Mouse (Mus musculus): ENCODE data around the gene Mob2. TPM values are rescaled to one million over a fixed set of nuclear protein-coding genes. Genes with fewer than 3 reads are reported as not detected.

Gene Mob2
- 62.8 and 64.3 TPM in 2 replicates for polyA plus RNA-seq (2015; fragmentation: Nextera tagmentation; extraction: Ambion mirVana)

GRCm38 (mm10) chr7:142060931-142061565 is at the start of gene Mob2:
Mob2 (minus strand) TSS chr7:142061065.
- ATAC-seq (replicated peaks; ENCODE audit: low FRiP score, low read depth) (peak; percentile 92), DNase-seq (ENCODE audit: low spot score) (peak; percentile 92)
- peak within 1 kb of the TSS; percentile 72 for H3K4me2 ChIP-seq (ENCODE audit: low read length)
- peak within 1 kb of the TSS; percentile 88 for H3K9ac ChIP-seq (ENCODE audit: low read depth, low read length)
- H3K27me3 ChIP-seq (ENCODE audit: insufficient read depth, low read length): no peaks in the 10 kb centered on the region
- H3K36me3 ChIP-seq (ENCODE audit: insufficient read depth, low read length): no peaks in the 10 kb centered on the region
- no peak for TF ChIP-seq CTCF (IDR thresholded peaks at IDR 0.05; ENCODE audit: low read depth)
- peak within 1 kb of the TSS; percentile 86 for H3K4me3 ChIP-seq (replicated peaks; ENCODE audit: low read depth, low read length)
- H3K9me3 ChIP-seq (replicated peaks; ENCODE audit: low read length): no peaks in the 10 kb centered on the region
- WGBS: under 1% methylated on average over 49 of the region's 49 CpGs
- H3K27ac ChIP-seq: peak within 1 kb of the TSS; percentile 87
- peaks cover 16% of the 10 kb centered on the region for H3K4me1 ChIP-seq (replicated peaks; ENCODE audit: insufficient read depth, low read length)

- Histone ChIP-seq H3K4me1 (replicated peaks; ENCODE audit: insufficient read depth, low read length) (no peaks in the 10 kb centered on the region), H3K27ac (no peak overlapping the region), H3K9ac (ENCODE audit: low read depth, low read length) (no peak overlapping the region), H3K36me3 (ENCODE audit: insufficient read depth, low read length) (no peaks in the 10 kb centered on the region), H3K27me3 (ENCODE audit: insufficient read depth, low read length) (no peaks in the 10 kb centered on the region), H3K4me3 (replicated peaks; ENCODE audit: low read depth, low read length) (no peak overlapping the region), H3K4me2 (ENCODE audit: low read length) (no peak overlapping the region), H3K9me3 (replicated peaks; ENCODE audit: low read length) (no peaks in the 10 kb centered on the region)
- DNase-seq (ENCODE audit: low spot score) (no peak), ATAC-seq (replicated peaks; ENCODE audit: low FRiP score, low read depth) (no peak)
- WGBS: 56% methylated on average over 5 of the region's 5 CpGs
- no peak for TF ChIP-seq CTCF (IDR thresholded peaks at IDR 0.05; ENCODE audit: low read depth)
Measured at GRCm38 (mm10) chr7:142104747-142105146, 43.9 kb upstream of the Mob2 start.

DNA sequence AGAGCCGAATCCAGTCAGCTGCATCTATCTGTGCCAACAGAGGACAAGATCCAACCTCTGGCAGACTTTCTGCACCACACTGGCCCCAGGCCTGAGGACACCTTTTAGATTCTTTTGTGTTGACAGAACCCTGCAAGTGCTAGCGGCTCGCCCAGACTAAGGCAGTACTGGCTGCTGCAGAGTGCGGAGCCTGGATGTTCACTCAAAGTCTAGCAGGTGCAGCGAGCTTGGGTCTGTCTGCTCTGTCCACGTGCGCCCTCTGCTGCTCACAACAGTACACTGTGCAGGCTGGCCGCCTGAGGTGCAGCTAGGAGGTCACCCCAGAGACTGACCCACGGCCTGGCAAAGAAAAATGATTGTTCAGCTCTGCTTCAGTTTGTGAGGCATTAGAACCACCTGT is 36.9 kb upstream of the Mob2 start:
- Histone ChIP-seq H3K27ac (no peak overlapping the region), H3K36me3 (ENCODE audit: insufficient read depth, low read length) (no peaks in the 10 kb centered on the region), H3K9me3 (replicated peaks; ENCODE audit: low read length) (no peaks in the 10 kb centered on the region), H3K4me1 (replicated peaks; ENCODE audit: insufficient read depth, low read length) (no peaks in the 10 kb centered on the region), H3K27me3 (ENCODE audit: insufficient read depth, low read length) (peaks cover 18% of the 10 kb centered on the region; the same call in 1 of the 2 replicates), H3K4me3 (replicated peaks; ENCODE audit: low read depth, low read length) (no peak overlapping the region), H3K9ac (ENCODE audit: low read depth, low read length) (no peak overlapping the region), H3K4me2 (ENCODE audit: low read length) (no peak overlapping the region)
- ATAC-seq (replicated peaks; ENCODE audit: low FRiP score, low read depth) (peak; percentile 52; the same call in 1 of the 2 replicates), DNase-seq (ENCODE audit: low spot score) (peak; percentile 91)
- peak; percentile 95 for TF ChIP-seq CTCF (IDR thresholded peaks at IDR 0.05; ENCODE audit: low read depth)
- WGBS: 8% methylated on average over 9 of the region's 9 CpGs

GRCm38 (mm10) chr7:142096701-142097100 is 35.8 kb upstream of the Mob2 start:
- Histone ChIP-seq H3K4me2 (ENCODE audit: low read length) (no peak overlapping the region), H3K9me3 (replicated peaks; ENCODE audit: low read length) (no peaks in the 10 kb centered on the region), H3K9ac (ENCODE audit: low read depth, low read length) (no peak overlapping the region), H3K4me1 (replicated peaks; ENCODE audit: insufficient read depth, low read length) (no peaks in the 10 kb centered on the region), H3K4me3 (replicated peaks; ENCODE audit: low read depth, low read length) (no peak overlapping the region), H3K36me3 (ENCODE audit: insufficient read depth, low read length) (no peaks in the 10 kb centered on the region), H3K27me3 (ENCODE audit: insufficient read depth, low read length) (peaks cover 18% of the 10 kb centered on the region; the same call in 1 of the 2 replicates), H3K27ac (no peak overlapping the region)
- ATAC-seq (replicated peaks; ENCODE audit: low FRiP score, low read depth): no peak
- whole genome bisulfite sequencing: 55% methylated on average over 4 of the region's 4 CpGs
- no peak for DNase-seq (ENCODE audit: low spot score)
- no peak for TF ChIP-seq CTCF (IDR thresholded peaks at IDR 0.05; ENCODE audit: low read depth)

- H3K36me3 ChIP-seq (ENCODE audit: insufficient read depth, low read length): no peaks in the 10 kb centered on the region
- peak within 1 kb of the TSS; percentile 76 for H3K4me2 ChIP-seq (ENCODE audit: low read length)
- H3K4me1 ChIP-seq (replicated peaks; ENCODE audit: insufficient read depth, low read length): no peaks in the 10 kb centered on the region
- under 1% methylated on average over 44 of the region's 63 CpGs for WGBS
- peaks cover 18% of the 10 kb centered on the region; the same call in 1 of the 2 replicates for H3K27me3 ChIP-seq (ENCODE audit: insufficient read depth, low read length)
- peak; percentile 83 for ATAC-seq (replicated peaks; ENCODE audit: low FRiP score, low read depth)
- TF ChIP-seq CTCF (IDR thresholded peaks at IDR 0.05; ENCODE audit: low read depth): peak; percentile 58
- H3K4me3 ChIP-seq (replicated peaks; ENCODE audit: low read depth, low read length): peak within 1 kb of the TSS; percentile 59
- H3K27ac ChIP-seq: no peak within 1 kb of the TSS
- peak; percentile 89 for DNase-seq (ENCODE audit: low spot score)
- no peaks in the 10 kb centered on the region for H3K9me3 ChIP-seq (replicated peaks; ENCODE audit: low read length)
- peak within 1 kb of the TSS; percentile 73 for H3K9ac ChIP-seq (ENCODE audit: low read depth, low read length)
Measured at GRCm38 (mm10) chr7:142095183-142095931, 34.5 kb upstream of the Mob2 start, which contains the start of gene Dusp8. Dusp8 (minus strand) TSS chr7:142095843.

DNA sequence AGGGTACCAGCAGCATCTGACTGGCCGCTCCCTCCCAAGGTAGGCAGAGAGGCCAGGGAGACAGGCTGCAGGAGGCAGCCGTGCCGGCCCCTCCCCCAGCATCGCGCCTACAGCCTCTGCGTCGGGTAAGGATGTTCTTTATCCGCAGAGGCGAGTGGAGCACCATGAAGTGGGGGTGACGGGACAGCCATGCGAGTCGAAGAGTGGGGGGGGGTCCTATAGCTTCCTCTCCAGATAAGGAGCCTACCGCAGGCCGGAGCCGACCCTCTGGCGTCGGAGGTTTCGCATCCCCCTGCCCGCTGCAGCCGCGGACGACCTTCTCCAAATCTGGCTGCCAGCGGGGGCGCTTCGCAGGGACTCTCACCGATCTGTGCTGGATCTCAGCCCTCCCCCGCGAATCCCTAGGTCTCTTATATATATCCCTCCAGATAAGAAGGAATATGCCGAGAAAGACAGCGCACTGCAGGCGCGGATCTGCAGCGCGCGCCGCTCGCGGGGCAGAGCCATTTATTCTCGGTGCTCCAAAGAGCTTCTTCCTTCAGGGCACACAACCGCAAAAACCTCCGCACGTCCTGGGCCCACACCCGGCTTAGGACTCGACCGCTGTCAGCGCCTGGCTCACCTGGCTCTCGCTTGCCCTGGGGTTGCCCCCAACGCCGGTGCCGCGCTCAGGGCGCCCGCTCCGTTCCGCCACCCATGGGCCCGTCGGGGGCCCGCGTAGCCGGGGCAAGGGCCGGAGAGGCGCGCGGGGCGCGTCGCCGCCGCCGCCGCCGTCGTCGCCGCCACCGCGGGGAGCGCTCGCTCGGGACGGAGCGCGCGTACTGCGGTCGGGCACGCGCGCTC is 33.7 kb upstream of the Mob2 start:
- H3K9ac ChIP-seq (ENCODE audit: low read depth, low read length): peak overlapping the region; percentile 73
- peaks cover 18% of the 10 kb centered on the region; the same call in 1 of the 2 replicates for H3K27me3 ChIP-seq (ENCODE audit: insufficient read depth, low read length)
- TF ChIP-seq CTCF (IDR thresholded peaks at IDR 0.05; ENCODE audit: low read depth): no peak
- peak overlapping the region; percentile 76 for H3K4me2 ChIP-seq (ENCODE audit: low read length)
- H3K4me1 ChIP-seq (replicated peaks; ENCODE audit: insufficient read depth, low read length): no peaks in the 10 kb centered on the region
- H3K27ac ChIP-seq: no peak overlapping the region
- no peaks in the 10 kb centered on the region for H3K36me3 ChIP-seq (ENCODE audit: insufficient read depth, low read length)
- no peaks in the 10 kb centered on the region for H3K9me3 ChIP-seq (replicated peaks; ENCODE audit: low read length)
- ATAC-seq (replicated peaks; ENCODE audit: low FRiP score, low read depth): peak; percentile 44
- under 1% methylated on average over 89 of the region's 89 CpGs for WGBS
- H3K4me3 ChIP-seq (replicated peaks; ENCODE audit: low read depth, low read length): peak overlapping the region; percentile 59
- peak; percentile 44 for DNase-seq (ENCODE audit: low spot score)
